8 mouse cellular contexts compared by ENCODE assay signal in the genomic region with DNA sequence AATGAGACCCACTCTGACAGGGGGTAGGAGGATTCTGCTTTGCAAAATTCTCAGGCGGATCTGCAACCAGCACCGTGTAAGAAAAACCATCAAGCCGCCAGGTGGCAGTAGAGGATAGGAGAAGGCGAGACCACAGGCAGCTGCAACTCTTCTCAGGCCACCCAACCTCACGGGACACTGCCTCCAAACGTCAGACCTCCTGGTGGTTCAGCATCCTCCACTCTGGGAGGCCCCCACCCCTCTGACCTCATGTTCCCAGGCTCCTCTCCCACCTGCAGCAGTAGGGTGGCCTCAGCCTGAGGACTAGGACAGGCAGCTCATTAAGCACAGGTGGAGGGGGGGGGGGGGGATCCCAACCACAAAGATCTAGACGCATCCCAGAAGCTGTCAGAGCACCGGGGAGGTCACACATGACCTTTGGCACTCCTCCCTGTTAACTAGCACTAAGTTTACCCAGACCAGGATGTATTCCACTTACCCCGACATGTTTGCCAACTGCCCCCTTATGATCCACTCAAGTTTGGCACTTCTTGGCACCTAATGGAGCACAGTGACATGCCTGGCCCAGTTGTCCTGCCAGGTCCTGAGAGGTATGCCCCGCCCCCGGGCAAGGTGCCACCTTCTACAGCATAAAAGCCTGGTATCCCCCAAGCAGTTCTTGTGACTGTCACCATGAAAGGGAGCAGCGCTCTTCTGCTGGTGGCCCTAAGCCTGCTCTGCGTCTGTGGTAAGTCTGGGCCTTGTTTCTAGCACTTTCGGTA. TPM values are rescaled to one million over a fixed set of nuclear protein-coding genes. Genes with fewer than 3 reads are reported as not detected.
A peak's percentile ranks its signal among the peaks of the same experiment; 100 is the strongest.
DNase-seq lines count a peak whose midpoint lies in the region; ATAC-seq and TF ChIP-seq lines count a peak whose summit lies in the region.

TSS of gene Scgb1c1 (plus strand) at position 643 of the 761 bp plus-strand sequence.

- no peaks in the 10 kb centered on the region for H3K9me3 ChIP-seq in MEL (replicated peaks; ENCODE audit: insufficient read depth, low read length)
- H3K9me3 ChIP-seq in hindbrain, embryonic 11.5 days (ENCODE audit: control insufficient read depth, low read length), result no peaks in the 10 kb centered on the region
- no peaks in the 10 kb centered on the region for H3K9me3 ChIP-seq in lung, embryonic 16.5 days (ENCODE audit: control insufficient read depth, low read length)

- TF ChIP-seq CTCF in MEL (IDR thresholded peaks at IDR 0.05 in 2 of 3, conservative IDR thresholded peaks at IDR 0.05 in 1 of 3; ENCODE audit: control insufficient read depth in 1 of 3, insufficient read depth in 1 of 3, low read depth in 2 of 3, low read length in 3 of 3, poor library complexity in 1 of 3, severe bottlenecking in 1 of 3), result peak; percentile 67 to 97 (median 94)

- H3K79me2 ChIP-seq in MEL (ENCODE audit: control insufficient read depth, insufficient read depth, low read length, poor library complexity), result no peaks in the 10 kb centered on the region

- peak; percentile 84 for ATAC-seq in frontal cortex, adult (ENCODE audit: low TSS enrichment)
- ATAC-seq in hindbrain, embryonic 11.5 days (ENCODE audit: low FRiP score), result peak; percentile 77
- ATAC-seq in lung, embryonic 16.5 days (ENCODE audit: low read depth), result peak; percentile 90

- H3K27me3 ChIP-seq in MEL (ENCODE audit: control insufficient read depth in 1 of 2, insufficient read depth in 2 of 2, low read length in 2 of 2), result no peaks in the 10 kb centered on the region; a peak in 1 of 4 replicates
- no peaks in the 10 kb centered on the region; the same call in 1 of the 2 replicates for H3K27me3 ChIP-seq in hindbrain, embryonic 11.5 days (ENCODE audit: control insufficient read depth, insufficient read depth, low read length)
- H3K27me3 ChIP-seq in lung, embryonic 16.5 days (ENCODE audit: control insufficient read depth, insufficient read depth, low read depth, low read length), result peaks cover 3% of the 10 kb centered on the region; the same call in 1 of the 2 replicates

- WGBS in hindbrain, embryonic 11.5 days, result 34% methylated on average over 14 of the region's 14 CpGs
- WGBS in lung, embryonic 16.5 days, result 21% methylated on average over 14 of the region's 14 CpGs

- TF ChIP-seq RAD21 in MEL (IDR thresholded peaks at IDR 0.05; ENCODE audit: low read depth, low read length), result peak; percentile 97

- no peaks in the 10 kb centered on the region for H3K36me3 ChIP-seq in MEL (ENCODE audit: control insufficient read depth in 1 of 2, insufficient read depth in 2 of 2, low read length in 2 of 2)
- H3K36me3 ChIP-seq in hindbrain, embryonic 11.5 days (ENCODE audit: control insufficient read depth, insufficient read depth, low read length), result no peaks in the 10 kb centered on the region
- no peaks in the 10 kb centered on the region for H3K36me3 ChIP-seq in lung, embryonic 16.5 days (ENCODE audit: control insufficient read depth, insufficient read depth, low read length)

- H3K4me2 ChIP-seq in hindbrain, embryonic 11.5 days (replicated peaks; ENCODE audit: low read depth, low read length), result no peak within 1 kb of the TSS
- H3K4me2 ChIP-seq in lung, embryonic 16.5 days (ENCODE audit: low read depth, low read length), result no peak within 1 kb of the TSS

- no peak for TF ChIP-seq EP300 in MEL (IDR thresholded peaks at IDR 0.05; ENCODE audit: low read depth in 1 of 2, low read length in 2 of 2)

- no peak for TF ChIP-seq POLR2A in MEL (IDR thresholded peaks at IDR 0.05; ENCODE audit: control insufficient read depth in 1 of 2, insufficient read depth in 1 of 2, low read depth in 1 of 2, low read length in 2 of 2, poor library complexity in 1 of 2)

- no peak within 1 kb of the TSS for H3K27ac ChIP-seq in MEL (ENCODE audit: control insufficient read depth, low read depth, low read length)
- H3K27ac ChIP-seq in hindbrain, embryonic 11.5 days (ENCODE audit: low read depth, low read length), result no peak within 1 kb of the TSS
- H3K27ac ChIP-seq in lung, embryonic 16.5 days (ENCODE audit: low read length), result no peak within 1 kb of the TSS

- no peak within 1 kb of the TSS for H3K4me3 ChIP-seq in MEL (ENCODE audit: control insufficient read depth in 1 of 2, insufficient read depth in 1 of 2, low read depth in 2 of 2, low read length in 2 of 2)
- H3K4me3 ChIP-seq in hindbrain, embryonic 11.5 days (ENCODE audit: low read depth, low read length), result no peak within 1 kb of the TSS
- H3K4me3 ChIP-seq in lung, embryonic 16.5 days (ENCODE audit: low read length), result no peak within 1 kb of the TSS

- H3K9ac ChIP-seq in MEL (ENCODE audit: control insufficient read depth, low read depth, low read length, poor library complexity, severe bottlenecking), result no peak within 1 kb of the TSS
- no peak within 1 kb of the TSS for H3K9ac ChIP-seq in hindbrain, embryonic 11.5 days (ENCODE audit: low read depth, low read length)
- no peak within 1 kb of the TSS for H3K9ac ChIP-seq in lung, embryonic 16.5 days (ENCODE audit: low read length)

- H3K4me1 ChIP-seq in MEL (ENCODE audit: control insufficient read depth in 1 of 2, insufficient read depth in 2 of 2, low read length in 2 of 2), result no peaks in the 10 kb centered on the region
- H3K4me1 ChIP-seq in hindbrain, embryonic 11.5 days (replicated peaks; ENCODE audit: control insufficient read depth, insufficient read depth, low read length), result no peaks in the 10 kb centered on the region
- H3K4me1 ChIP-seq in lung, embryonic 16.5 days (replicated peaks; ENCODE audit: control insufficient read depth, insufficient read depth, low read length), result peaks cover 8% of the 10 kb centered on the region

- peak; percentile 86 for DNase-seq in MEL (ENCODE audit: low read depth, low spot score)
- peak; percentile 90 for DNase-seq in cerebellum, adult 8-10 months
- peak; percentile 92 for DNase-seq in hindbrain, embryonic 11.5 days (ENCODE audit: low spot score)
- DNase-seq in layer of hippocampus, adult 9-11 months, result peak; percentile 75
- peak; percentile 65 for DNase-seq in ovary, adult 18-20 months (ENCODE audit: low spot score)
- DNase-seq in thymus, adult 18-20 months, result peak; percentile 69 to 72

TF ChIP-seq in MEL, 35 proteins besides CTCF, POLR2A, EP300 and RAD21:
- TF ChIP-seq RCOR1 (IDR thresholded peaks at IDR 0.05; ENCODE audit: low read depth, low read length), result no peak
- no peak for TF ChIP-seq MEF2A (IDR thresholded peaks at IDR 0.05; ENCODE audit: extremely low read depth, insufficient replicate concordance, low read depth, low read length, poor library complexity, severe bottlenecking)
- TF ChIP-seq ZKSCAN1 (IDR thresholded peaks at IDR 0.05; ENCODE audit: low read depth, low read length), result no peak
- no peak for TF ChIP-seq TCF12 (IDR thresholded peaks at IDR 0.05; ENCODE audit: low read depth, low read length)
- TF ChIP-seq ZNF384 (IDR thresholded peaks at IDR 0.05; ENCODE audit: low read depth, low read length), result no peak
- TF ChIP-seq KAT2A (conservative IDR thresholded peaks at IDR 0.05; ENCODE audit: low read depth, low read length), result no peak
- no peak for TF ChIP-seq GABPA (IDR thresholded peaks at IDR 0.05; ENCODE audit: low read depth, low read length)
- no peak for TF ChIP-seq TAL1 (IDR thresholded peaks at IDR 0.05; ENCODE audit: low read length)
- no peak for TF ChIP-seq JUND (IDR thresholded peaks at IDR 0.05; ENCODE audit: low read depth, low read length)
- no peak for TF ChIP-seq NRF1 (IDR thresholded peaks at IDR 0.05; ENCODE audit: insufficient read depth, low read depth, low read length, poor library complexity, severe bottlenecking)
- TF ChIP-seq MYC (IDR thresholded peaks at IDR 0.05; ENCODE audit: low read depth, low read length), result no peak
- peak; percentile 98 for TF ChIP-seq SMC3 (IDR thresholded peaks at IDR 0.05; ENCODE audit: low read depth, low read length)
- no peak for TF ChIP-seq HCFC1 (IDR thresholded peaks at IDR 0.05; ENCODE audit: low read depth, low read length)
- peak; percentile 35; the same call in 1 of the 2 replicates for TF ChIP-seq SIN3A (IDR thresholded peaks at IDR 0.05; ENCODE audit: low read length)
- TF ChIP-seq MXI1 (IDR thresholded peaks at IDR 0.05; ENCODE audit: low read depth, low read length), result no peak
- TF ChIP-seq MAZ (IDR thresholded peaks at IDR 0.05; ENCODE audit: low read depth, low read length), result no peak
- TF ChIP-seq ZC3H11A (IDR thresholded peaks at IDR 0.05; ENCODE audit: low read depth, low read length), result peak; percentile 97
- no peak for TF ChIP-seq E2F4 (IDR thresholded peaks at IDR 0.05; ENCODE audit: borderline replicate concordance, low read depth, low read length)
- TF ChIP-seq ETS1 (IDR thresholded peaks at IDR 0.05; ENCODE audit: low read depth, low read length), result no peak
- 0 out of 2 replicates have a peak, but pooled peaks have one; percentile 13 for TF ChIP-seq BHLHE40 (IDR thresholded peaks at IDR 0.05; ENCODE audit: borderline replicate concordance, low read depth, low read length)
- TF ChIP-seq MAX (IDR thresholded peaks at IDR 0.05; ENCODE audit: low read length), result no peak
- TF ChIP-seq GATA1 (IDR thresholded peaks at IDR 0.05; ENCODE audit: low read depth, low read length), result no peak
- TF ChIP-seq USF2 (IDR thresholded peaks at IDR 0.05; ENCODE audit: borderline replicate concordance in 1 of 2, insufficient read depth in 1 of 2, low read depth in 1 of 2, low read length in 2 of 2), result no peak
- no peak for TF ChIP-seq POLR2AphosphoS5 (IDR thresholded peaks at IDR 0.05; ENCODE audit: borderline replicate concordance, low read depth, low read length)
- no peak for TF ChIP-seq MYB (IDR thresholded peaks at IDR 0.05; ENCODE audit: low read depth, low read length)
- TF ChIP-seq ZMIZ1 (IDR thresholded peaks at IDR 0.05; ENCODE audit: low read depth, low read length), result no peak
- TF ChIP-seq POLR2AphosphoS2 (IDR thresholded peaks at IDR 0.05; ENCODE audit: low read length), result no peak
- no peak for TF ChIP-seq TBP (IDR thresholded peaks at IDR 0.05; ENCODE audit: low read depth, low read length)
- no peak for TF ChIP-seq MAFK (IDR thresholded peaks at IDR 0.05; ENCODE audit: borderline replicate concordance, low read depth, low read length)
- TF ChIP-seq CHD2 (IDR thresholded peaks at IDR 0.05; ENCODE audit: low read length), result no peak
- no peak for TF ChIP-seq ELF1 (IDR thresholded peaks at IDR 0.05; ENCODE audit: low read depth, low read length)
- no peak for TF ChIP-seq CHD1 (IDR thresholded peaks at IDR 0.05; ENCODE audit: low read depth, low read length)

RNA-seq across cellular contexts. Expression of gene Scgb1c1, which starts in this region (rescaled TPM):
- not detected in 2 replicates for total RNA-seq in MEL (2012; rRNA removed)
- not detected for polyA plus RNA-seq in MEL (2012; ENCODE audit: insufficient read depth in 1 of 2, insufficient read length in 2 of 2, low read depth in 1 of 2, low replicate concordance in 2 of 2, missing spikeins in 1 of 2)
- polyA plus RNA-seq in hindbrain, embryonic 11.5 days (2014; fragmentation: Nextera tagmentation; extraction: Ambion mirVana), result not detected in 2 replicates
- 0.39 TPM in 1 of 2 replicates, not detected in the other for polyA plus RNA-seq in lung, embryonic 16.5 days (2015; fragmentation: Nextera tagmentation; extraction: Ambion mirVana)

Comparison
In these comparisons a context has a peak if more than half of its experiments do, and no peak if none do; other contexts are left out.
1. Peak in DNase-seq in MEL; RNA of the gene not detected or under 1 TPM.
2. Peak in DNase-seq and ATAC-seq in hindbrain, embryonic 11.5 days; RNA of the gene not detected or under 1 TPM.
3. Peak in ATAC-seq in lung, embryonic 16.5 days; RNA of the gene not detected or under 1 TPM.